ENCODE assay signal across 12 mouse cellular contexts in the genomic region with DNA sequence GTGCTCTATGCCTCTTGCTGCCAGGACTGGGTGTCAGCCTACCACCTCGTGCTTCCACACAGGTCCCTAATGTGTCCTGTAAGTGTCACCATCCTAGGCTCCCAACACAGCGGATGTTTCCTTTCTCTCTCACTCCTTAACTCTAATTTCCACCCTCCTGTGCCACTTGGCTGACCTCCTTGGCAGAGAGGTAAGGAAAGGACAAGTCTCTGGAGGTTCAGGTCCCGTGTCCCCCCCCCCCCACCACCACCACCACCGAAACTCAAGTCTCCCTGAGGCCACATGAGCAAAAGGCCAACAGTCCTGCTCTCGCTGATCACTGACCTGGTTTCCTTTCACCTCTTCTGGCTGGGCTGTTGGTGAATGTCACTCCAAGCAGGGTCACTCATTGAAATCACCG.
DNase-seq lines count a peak whose midpoint lies in the region; ATAC-seq and TF ChIP-seq lines count a peak whose summit lies in the region.
"Had no signal": no experiment of that assay in that cellular context is flagged by ENCODE, and none has a peak within 500 bp of the region (broad histone marks: within the 10 kb centered on the region; RNA-seq: fewer than 3 reads in every experiment).

No protein-coding gene starts in this region.

- H3K27me3 ChIP-seq in hindbrain, embryonic 14.5 days (ENCODE audit: control insufficient read depth, insufficient read depth, low read length): no peaks in the 10 kb centered on the region
- H3K27me3 ChIP-seq in midbrain, embryonic 15.5 days (replicated peaks): no peaks in the 10 kb centered on the region
- H3K27me3 ChIP-seq: neural tube, embryonic 12.5 days had no signal

- H3K27ac ChIP-seq in layer of hippocampus, adult 2 months: peak overlapping the region; percentile 94; the same call in 1 of the 2 replicates
- peak overlapping the region; percentile 92 for H3K27ac ChIP-seq in hindbrain, embryonic 14.5 days
- peak overlapping the region; percentile 91 for H3K27ac ChIP-seq in midbrain, embryonic 15.5 days
- H3K27ac ChIP-seq: neural tube, embryonic 12.5 days had no signal

- H3K4me3 ChIP-seq in layer of hippocampus, adult 2 months: no peak overlapping the region
- H3K4me3 ChIP-seq in hindbrain, embryonic 14.5 days (replicated peaks; ENCODE audit: low read length): no peak overlapping the region
- no peak overlapping the region for H3K4me3 ChIP-seq in midbrain, embryonic 15.5 days
- H3K4me3 ChIP-seq: neural tube, embryonic 12.5 days had no signal

- peaks cover 56% of the 10 kb centered on the region for H3K4me1 ChIP-seq in hindbrain, embryonic 14.5 days (replicated peaks; ENCODE audit: control insufficient read depth, insufficient read depth, low read length)
- H3K4me1 ChIP-seq in midbrain, embryonic 15.5 days: peaks cover 58% of the 10 kb centered on the region

- H3K36me3 ChIP-seq in hindbrain, embryonic 14.5 days (replicated peaks; ENCODE audit: control insufficient read depth, insufficient read depth): no peaks in the 10 kb centered on the region
- no peaks in the 10 kb centered on the region for H3K36me3 ChIP-seq in midbrain, embryonic 15.5 days (replicated peaks)
- H3K36me3 ChIP-seq: neural tube, embryonic 12.5 days had no signal

- no peak for TF ChIP-seq CTCF in layer of hippocampus, adult 2 months (conservative IDR thresholded peaks at IDR 0.05)

- peak; percentile 58 for DNase-seq in adrenal gland, postnatal 10 days
- DNase-seq in adrenal gland, adult 8-10 months: no peak
- no peak for DNase-seq in layer of hippocampus, adult 2 months (ENCODE audit: low spot score in 2 of 2)
- DNase-seq in layer of hippocampus, postnatal 25 days (ENCODE audit: extremely low spot score in 1 of 2, low spot score in 1 of 2): no peak
- no peak for DNase-seq in hindbrain, embryonic 14.5 days (ENCODE audit: low spot score)
- no peak for DNase-seq in right cerebral cortex, postnatal 4 days
- DNase-seq in lung, postnatal 4 days: no peak
- DNase-seq: heart, postnatal 36 days; left cerebral cortex, postnatal 4 days; right cerebral cortex, adult 18-20 months had no signal

- ATAC-seq in hindbrain, embryonic 14.5 days (ENCODE audit: low FRiP score): no peak
- no peak for ATAC-seq in midbrain, embryonic 15.5 days (replicated peaks)

- 85% methylated on average over 6 of the region's 6 CpGs for WGBS in hindbrain, embryonic 14.5 days
- 84% methylated on average over 6 of the region's 6 CpGs for WGBS in midbrain, embryonic 15.5 days

- no peak overlapping the region for H3K9ac ChIP-seq in hindbrain, embryonic 14.5 days
- no peak overlapping the region for H3K9ac ChIP-seq in midbrain, embryonic 15.5 days
- H3K9ac ChIP-seq: neural tube, embryonic 12.5 days had no signal

- no peaks in the 10 kb centered on the region for H3K9me3 ChIP-seq in hindbrain, embryonic 14.5 days (ENCODE audit: control insufficient read depth, low read length)
- no peaks in the 10 kb centered on the region for H3K9me3 ChIP-seq in midbrain, embryonic 15.5 days
- H3K9me3 ChIP-seq: neural tube, embryonic 12.5 days had no signal

- no peak overlapping the region for H3K4me2 ChIP-seq in hindbrain, embryonic 14.5 days (replicated peaks)
- no peak overlapping the region for H3K4me2 ChIP-seq in midbrain, embryonic 15.5 days
- H3K4me2 ChIP-seq: neural tube, embryonic 12.5 days had no signal
